Mouse (Mus musculus) ES-E14 (cell line): ENCODE data around the gene Hs3st1.

Experiments used
- HCFC1 ChIP-seq: IDR thresholded peaks from 2 replicates; pipeline ENCODE4 v1.6.1; 2012; ENCODE audit warnings: low read length, inconsistent platforms, borderline replicate concordance; ENCODE audit not compliant: insufficient read depth
- MAFK ChIP-seq: IDR thresholded peaks from 2 replicates; pipeline ENCODE4 v1.6.1; 2014; ENCODE audit warnings: mild to moderate bottlenecking, low read depth, low read length, inconsistent platforms; ENCODE audit not compliant: insufficient read depth
- ZC3H11A ChIP-seq: IDR thresholded peaks from 2 replicates; pipeline ENCODE4 v1.6.1; 2012; ENCODE audit warnings: low read depth, mild to moderate bottlenecking, inconsistent platforms, low read length, borderline replicate concordance
- ZNF384 ChIP-seq: IDR thresholded peaks from 2 replicates; pipeline ENCODE4 v1.6.1; 2012; ENCODE audit warnings: low read depth, low read length, inconsistent platforms

- TF ChIP-seq ZNF384 (no peak), MAFK (no peak), ZC3H11A (no peak), HCFC1 (no peak)
Measured at GRCm38 (mm10) chr5:39643260-39643923, 111.9 kb downstream of the Hs3st1 start.
